Comparison of ENCODE assay signal across 8 mouse cellular contexts in the genomic region with DNA sequence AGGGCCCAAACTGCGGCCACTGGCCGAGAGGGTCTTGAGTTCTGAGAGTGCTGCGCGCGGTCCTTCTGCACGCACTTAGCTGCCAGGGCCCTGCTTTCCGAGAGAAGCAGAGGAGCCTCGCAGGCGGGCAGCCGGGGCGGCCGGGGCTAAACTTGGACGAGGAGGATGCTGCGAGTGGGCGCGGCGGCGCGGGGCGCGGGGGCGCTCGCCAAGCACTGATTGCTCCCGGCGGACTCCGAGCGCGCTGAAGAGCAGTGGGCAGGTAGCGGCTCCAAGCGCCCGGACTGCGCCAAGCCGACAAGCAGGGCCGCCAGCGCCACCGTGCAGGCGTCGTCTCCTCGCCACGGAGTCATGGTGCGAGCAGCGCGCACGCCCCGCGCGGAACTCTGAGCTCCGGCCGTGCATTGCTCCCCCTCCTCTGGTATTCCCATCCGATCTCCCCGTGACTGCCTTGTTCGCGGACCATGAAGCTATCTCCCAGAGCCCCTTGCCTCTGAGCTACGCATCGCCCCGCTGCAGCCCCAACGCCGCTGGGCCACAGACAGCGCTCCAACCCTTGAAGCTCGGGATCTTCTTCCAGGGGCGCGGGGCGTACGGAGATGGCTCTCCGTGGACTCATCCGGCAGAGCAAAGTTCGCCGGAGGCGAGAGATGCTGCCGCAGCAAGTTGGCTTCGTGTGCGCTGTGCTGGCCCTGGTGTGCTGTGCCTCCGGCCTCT. TPM values are rescaled to one million over a fixed set of nuclear protein-coding genes. Genes with fewer than 3 reads are reported as not detected.
DNase-seq lines count a peak whose midpoint lies in the region; ATAC-seq and TF ChIP-seq lines count a peak whose summit lies in the region.

No protein-coding gene starts in this region.

- ATAC-seq in hindbrain, embryonic 14.5 days (ENCODE audit: low FRiP score) = peak; percentile 86
- ATAC-seq in activated CD4-positive, CD25-positive, alpha-beta regulatory T cell, adult 4 months = no peak

- H3K4me1 ChIP-seq in hindbrain, embryonic 14.5 days (replicated peaks; ENCODE audit: control insufficient read depth, insufficient read depth, low read length) = peaks cover 16% of the 10 kb centered on the region

- H3K36me3 ChIP-seq in hindbrain, embryonic 14.5 days (replicated peaks; ENCODE audit: control insufficient read depth, insufficient read depth) = no peaks in the 10 kb centered on the region

- peak overlapping the region; percentile 100 for H3K4me2 ChIP-seq in hindbrain, embryonic 14.5 days (replicated peaks)

- peak; percentile 24 for TF ChIP-seq CTCF in left cerebral cortex, adult 2 months (IDR thresholded peaks at IDR 0.05)

- H3K4me3 ChIP-seq in hindbrain, embryonic 14.5 days (replicated peaks; ENCODE audit: low read length) = peak overlapping the region; percentile 57
- H3K4me3 ChIP-seq in left cerebral cortex, adult 2 months = peak overlapping the region; percentile 66

- WGBS in hindbrain, embryonic 14.5 days = under 1% methylated on average over 68 of the region's 73 CpGs

- H3K27me3 ChIP-seq in hindbrain, embryonic 14.5 days (ENCODE audit: control insufficient read depth, insufficient read depth, low read length) = peaks cover 59% of the 10 kb centered on the region

- peak overlapping the region; percentile 59 for H3K9ac ChIP-seq in hindbrain, embryonic 14.5 days

- no peaks in the 10 kb centered on the region for H3K9me3 ChIP-seq in hindbrain, embryonic 14.5 days (ENCODE audit: control insufficient read depth, low read length)

- H3K27ac ChIP-seq in hindbrain, embryonic 14.5 days = no peak overlapping the region
- H3K27ac ChIP-seq in left cerebral cortex, adult 2 months = peak overlapping the region; percentile 87

- intact Hi-C loops in left cerebral cortex, adult 2 months (cut with DNase I) = no loop called here

- peak; percentile 49 to 77 for DNase-seq in adrenal gland, adult (ENCODE audit: inconsistent age in 2 of 2, low spot score in 1 of 2)
- DNase-seq in cerebellum, postnatal 25 days = peak; percentile 68 to 80
- DNase-seq in frontal cortex, postnatal 25 days (ENCODE audit: low spot score in 2 of 2) = peak; percentile 59 to 69
- DNase-seq in hindbrain, embryonic 14.5 days (ENCODE audit: low spot score) = peak; percentile 59
- DNase-seq in left cerebral cortex, adult 2 months (ENCODE audit: extremely low spot score in 1 of 2, low spot score in 2 of 2) = peak; percentile 81 to 83
- peak; percentile 70 for DNase-seq in lung, postnatal 14 days
- DNase-seq in right cerebral cortex, adult 2 months (ENCODE audit: low spot score in 2 of 2) = peak; percentile 82 to 84

RNA-seq across cellular contexts. Expression of a gene that starts 0.4 kb away (rescaled TPM):
- polyA plus RNA-seq in hindbrain, embryonic 14.5 days (2014; fragmentation: Nextera tagmentation; extraction: Ambion mirVana) = 2.4 and 2.5 TPM in 2 replicates
- total RNA-seq in left cerebral cortex, adult 2 months (2021) = 10 to 100 TPM; 46.4 to 47.2 TPM
- not detected for polyA plus RNA-seq in activated CD4-positive, CD25-positive, alpha-beta regulatory T cell, adult 4 months (2017; shearing (Covaris generic))
